Mouse (Mus musculus) forebrain, postnatal 0 days (tissue): Measurements from ENCODE around the gene Olfr875. TPM values are rescaled to one million over a fixed set of nuclear protein-coding genes. Genes with fewer than 3 reads are reported as not detected.
"Not testable (repeated sequence)": the region's sequence is repeated elsewhere in the genome, so short reads cannot be mapped to it uniquely, and the experiment has no call there.

Experiments
- ATAC-seq: fragments of 200-750 bp; cut with Nextera tagmentation; 2 replicates; pipeline ENCODE4 v1.8.0; 2017; ENCODE audit warnings: mild to moderate bottlenecking, moderate library complexity
- DNase-seq: peaks from one replicate; pipeline ENCODE4 v3.0.0-alpha.2; 2015
- H3K27ac ChIP-seq: fragments of 300-500 bp; sonication (generic); 2 replicates; pipeline ENCODE4 v1.5.1; 2014; ENCODE audit warnings: low read depth, mild to moderate bottlenecking, antibody characterized with exemption, low read length, moderate library complexity, mixed read lengths
- H3K27me3 ChIP-seq: fragments of 300-500 bp; sonication (generic); 2 replicates; pipeline ENCODE4 v1.6.1; 2014; ENCODE audit warnings: mild to moderate bottlenecking, low read length, mixed read lengths; ENCODE audit not compliant: insufficient read depth
- H3K36me3 ChIP-seq: fragments of 300-500 bp; sonication (generic); 2 replicates; pipeline ENCODE4 v1.6.1; 2014; ENCODE audit warnings: mild to moderate bottlenecking, moderate library complexity; ENCODE audit not compliant: insufficient read depth
- H3K4me1 ChIP-seq: fragments of 300-500 bp; sonication (generic); 2 replicates; pipeline ENCODE4 v1.6.1; 2014; ENCODE audit warnings: antibody characterized with exemption; ENCODE audit not compliant: insufficient read depth
- H3K4me2 ChIP-seq: fragments of 300-500 bp; sonication (generic); 2 replicates; pipeline ENCODE4 v1.6.1; 2014; ENCODE audit warnings: low read depth, mild to moderate bottlenecking, moderate library complexity
- H3K4me3 ChIP-seq: fragments of 300-500 bp; sonication (generic); 2 replicates; pipeline ENCODE4 v1.5.1; 2014; ENCODE audit warnings: low read depth, low read length, mixed read lengths
- H3K9ac ChIP-seq: fragments of 300-500 bp; sonication (generic); 2 replicates; pipeline ENCODE4 v1.6.1; 2014; ENCODE audit warnings: mild to moderate bottlenecking
- H3K9me3 ChIP-seq: fragments of 300-500 bp; sonication (generic); 2 replicates; pipeline ENCODE4 v1.6.1; 2016; ENCODE audit warnings: low read length
- CTCF ChIP-seq: sonication (generic); IDR thresholded peaks from 2 replicates; pipeline ENCODE4 v1.5.1; 2016; ENCODE audit warnings: antibody characterized with exemption, control low read depth, low read depth
- WGBS: fragments of 180-500 bp; shearing (Covaris S2); extraction: QIAGEN DNeasy Blood & Tissue Kit; methylation state at CpG from one replicate; pipeline ENCODE4 v1.1.7; 2014; 5-methylcytosine and 5-hydroxymethylcytosine counted together
- polyA plus RNA-seq: library from polyadenylated mRNA; unstranded; fragments of >200 nt; fragmentation: Nextera tagmentation; extraction: Ambion mirVana; gene quantifications from 2 replicates; pipeline ENCODE4 v1.2.1, GENCODE M21; 2015
- total RNA-seq: library from RNA; depleted of rRNA; stranded (reverse); fragments of >200 nt; gene quantifications from 2 replicates; pipeline ENCODE4 v1.2.3, GENCODE M21; 2014

Gene Olfr875
- total and polyA plus RNA-seq, 2 experiments from 2014 or later: 0.16 TPM; not detected in 1

- Histone ChIP-seq H3K4me3 (no peak overlapping the region), H3K4me1 (no peaks in the 10 kb centered on the region), H3K36me3 (no peaks in the 10 kb centered on the region), H3K27me3 (no peaks in the 10 kb centered on the region), H3K9ac (no peak overlapping the region), H3K9me3 (no peaks in the 10 kb centered on the region), H3K4me2 (no peak overlapping the region), H3K27ac (no peak overlapping the region)
- no peak for TF ChIP-seq CTCF
- no peak for DNase-seq
- 58% methylated on average over 2 of the region's 2 CpGs for WGBS
- no peak for ATAC-seq
Measured at GRCm38 (mm10) chr9:37762541-37762940, 9.1 kb upstream of the Olfr875 start.

DNA sequence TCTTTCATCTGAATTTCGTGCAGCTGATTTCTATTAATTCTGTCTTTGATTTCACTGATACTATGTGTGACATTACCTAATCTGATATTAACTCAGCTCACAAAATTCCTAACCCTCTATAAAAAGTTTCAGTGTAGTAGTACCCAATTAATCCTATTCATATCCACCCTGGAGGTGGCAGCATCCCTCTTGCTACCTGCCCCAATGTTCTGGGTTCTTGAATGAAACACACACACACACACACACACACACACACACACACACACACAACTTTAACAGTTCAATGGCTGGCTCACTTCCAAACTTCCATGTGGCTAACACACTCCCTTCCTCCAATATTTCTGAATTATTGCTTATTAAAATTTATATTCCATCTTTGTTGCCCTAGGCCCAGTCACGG is 996 bp upstream of the Olfr875 start:
- ATAC-seq (no peak), DNase-seq (no peak)
- H3K9ac ChIP-seq: no peak overlapping the region
- no peak overlapping the region for H3K4me2 ChIP-seq
- H3K36me3 ChIP-seq: no peaks in the 10 kb centered on the region
- no peaks in the 10 kb centered on the region for H3K27me3 ChIP-seq
- no peaks in the 10 kb centered on the region for H3K9me3 ChIP-seq
- no peak overlapping the region for H3K27ac ChIP-seq
- no peak for TF ChIP-seq CTCF
- no peak overlapping the region for H3K4me3 ChIP-seq
- 69% methylated on average over 2 of the region's 2 CpGs for WGBS
- no peaks in the 10 kb centered on the region for H3K4me1 ChIP-seq

GRCm38 (mm10) chr9:37782766-37783260 is 11.2 kb downstream of the Olfr875 start:
- H3K9ac ChIP-seq: peak overlapping the region; percentile 33
- no peaks in the 10 kb centered on the region for H3K9me3 ChIP-seq
- peaks cover 5% of the 10 kb centered on the region; the same call in 1 of the 2 replicates for H3K4me1 ChIP-seq
- no peak for TF ChIP-seq CTCF
- H3K36me3 ChIP-seq: no peaks in the 10 kb centered on the region
- peak overlapping the region; percentile 19; the same call in 1 of the 2 replicates for H3K4me3 ChIP-seq
- H3K4me2 ChIP-seq: peak overlapping the region; percentile 40
- WGBS: 1% methylated on average over 7 of the region's 7 CpGs
- ATAC-seq (peak; percentile 89), DNase-seq (peak; percentile 59)
- H3K27me3 ChIP-seq: no peaks in the 10 kb centered on the region
- H3K27ac ChIP-seq: peak overlapping the region; percentile 50

DNA sequence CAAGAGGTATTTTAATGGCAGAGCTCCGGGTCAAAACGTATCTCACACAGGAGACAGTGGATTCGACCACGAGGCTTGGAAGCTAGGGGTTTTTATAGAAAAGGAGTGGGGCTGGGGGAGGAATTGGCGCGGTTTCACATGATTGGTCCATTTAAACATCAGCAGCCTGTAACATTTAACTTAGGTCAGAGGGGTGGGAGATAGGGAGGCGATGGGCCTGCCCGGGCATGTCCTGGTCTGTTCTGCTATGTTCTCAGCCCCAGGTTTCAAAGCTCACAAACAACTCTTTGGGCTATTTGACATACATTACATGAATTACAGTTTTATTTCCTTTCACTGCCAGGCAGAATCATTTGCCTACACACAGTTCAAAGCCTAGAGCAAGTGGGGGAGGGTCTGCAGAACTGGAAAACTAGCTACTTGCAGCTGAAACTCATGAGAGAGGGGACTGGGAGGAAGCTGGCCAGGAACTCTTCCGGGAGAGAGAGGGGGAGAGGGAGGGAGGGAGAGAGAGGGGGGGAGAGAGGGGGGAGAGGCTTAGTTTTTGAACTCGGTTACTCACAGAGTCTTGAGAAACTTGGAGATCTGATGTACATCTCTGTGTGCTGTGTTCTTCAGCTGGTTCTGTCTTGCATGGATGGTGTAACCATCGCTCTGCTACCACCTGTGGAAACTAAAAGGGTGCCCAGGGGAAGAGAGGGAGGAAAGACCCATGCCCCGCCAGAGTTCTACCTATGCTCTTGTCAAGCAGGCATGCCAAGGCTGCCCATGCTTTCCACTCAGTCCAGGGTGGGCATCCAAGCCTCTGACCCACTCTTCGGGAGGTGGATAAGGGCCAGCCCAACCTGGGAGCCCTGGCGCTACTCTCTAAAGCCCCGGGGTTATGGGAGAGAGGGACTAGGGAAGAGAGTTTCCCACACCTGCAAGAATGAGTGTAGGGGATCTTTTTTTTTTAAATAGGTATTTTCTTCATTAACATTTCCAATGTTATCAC is 12.0 kb downstream of the Olfr875 start:
- not testable (repeated sequence) for H3K9ac ChIP-seq, H3K9me3 ChIP-seq, H3K27me3 ChIP-seq, H3K27ac ChIP-seq, H3K4me1 ChIP-seq, H3K36me3 ChIP-seq
- Histone ChIP-seq H3K4me3 (0 out of 2 replicates have a peak overlapping the region, but pooled peaks have one; percentile 19), H3K4me2 (peak overlapping the region; percentile 40)
- DNase-seq (peak; percentile 21), ATAC-seq (peak; percentile 58)
- 51% methylated on average over 11 of the region's 15 CpGs for WGBS

DNA sequence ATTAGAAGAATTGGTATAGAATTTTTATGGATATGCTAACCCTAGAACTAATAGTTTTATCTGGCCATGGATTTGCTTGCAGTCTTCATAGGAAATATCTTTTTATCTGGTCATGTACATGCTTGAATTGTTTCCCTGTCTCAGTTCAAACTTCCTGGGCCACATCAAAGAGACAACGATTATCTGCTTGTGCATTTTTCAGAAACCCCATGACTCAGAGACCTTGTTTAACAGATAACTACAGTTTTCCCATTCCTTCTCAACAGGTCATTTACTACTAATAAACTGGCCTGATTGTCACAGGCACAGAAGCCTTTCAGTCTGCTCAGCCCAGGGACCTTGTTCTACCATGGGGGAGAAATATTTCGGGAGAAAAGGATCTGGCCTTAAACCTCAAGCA is 14.8 kb downstream of the Olfr875 start:
- Histone ChIP-seq H3K9ac (no peak overlapping the region), H3K9me3 (no peaks in the 10 kb centered on the region), H3K4me3 (no peak overlapping the region), H3K27me3 (no peaks in the 10 kb centered on the region), H3K36me3 (no peaks in the 10 kb centered on the region), H3K27ac (no peak overlapping the region), H3K4me2 (no peak overlapping the region), H3K4me1 (peaks cover 5% of the 10 kb centered on the region; the same call in 1 of the 2 replicates)
- DNase-seq (no peak), ATAC-seq (no peak)
- no peak for TF ChIP-seq CTCF
- 66% methylated on average over 2 of the region's 2 CpGs for WGBS

- no peak for DNase-seq
- no peak overlapping the region for H3K27ac ChIP-seq
- no peaks in the 10 kb centered on the region for H3K4me1 ChIP-seq
- WGBS: 64% methylated on average over 4 of the region's 4 CpGs
- H3K4me2 ChIP-seq: no peak overlapping the region
- no peak for ATAC-seq
- no peaks in the 10 kb centered on the region for H3K9me3 ChIP-seq
- no peak overlapping the region for H3K4me3 ChIP-seq
- TF ChIP-seq CTCF: no peak
- H3K27me3 ChIP-seq: no peaks in the 10 kb centered on the region
- no peaks in the 10 kb centered on the region for H3K36me3 ChIP-seq
- H3K9ac ChIP-seq: no peak overlapping the region
Measured at GRCm38 (mm10) chr9:37802055-37802454, 30.4 kb downstream of the Olfr875 start.

GRCm38 (mm10) chr9:37802731-37803130 is 31.1 kb downstream of the Olfr875 start, which contains the start of gene Olfr876:
TSS of gene Olfr876 (plus strand) at chr9:37803031.
- Histone ChIP-seq H3K4me3 (no peak within 1 kb of the TSS), H3K4me2 (no peak within 1 kb of the TSS), H3K27me3 (no peaks in the 10 kb centered on the region), H3K36me3 (no peaks in the 10 kb centered on the region), H3K27ac (no peak within 1 kb of the TSS), H3K9ac (no peak within 1 kb of the TSS), H3K4me1 (no peaks in the 10 kb centered on the region), H3K9me3 (no peaks in the 10 kb centered on the region)
- TF ChIP-seq CTCF: no peak
- ATAC-seq (no peak), DNase-seq (no peak)
